Mouse (Mus musculus): ENCODE results near the gene Spag8.

DNA sequence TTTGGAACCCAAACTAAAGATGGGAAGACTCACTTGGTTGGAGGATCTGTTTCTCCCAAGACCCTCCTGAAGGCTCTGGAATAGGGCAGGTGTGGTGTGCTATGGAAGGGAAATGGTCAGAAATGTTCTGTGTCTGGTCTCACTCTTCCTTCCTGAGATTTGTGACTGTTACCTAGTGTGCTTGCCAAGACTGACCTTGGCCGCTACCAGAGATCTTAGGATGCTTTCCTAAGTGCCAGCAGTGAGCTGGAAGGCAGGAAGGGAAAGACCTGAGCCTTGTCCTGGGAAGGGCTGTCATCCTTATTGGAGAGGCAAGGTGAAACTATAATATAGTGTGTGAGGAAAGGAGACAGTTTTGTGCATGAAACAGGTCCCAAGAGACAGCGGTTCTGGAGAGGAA, 19.7 kb downstream of the Spag8 start:
- TF ChIP-seq POLR2A (IDR thresholded peaks at IDR 0.05; ENCODE audit: low read depth, low read length) (no peak), CTCF (IDR thresholded peaks at IDR 0.05; ENCODE audit: extremely low read depth, insufficient read depth, insufficient read length, insufficient replicate concordance) (no peak)

Data from spleen, adult 2 months (tissue).